Mouse (Mus musculus): Measurements from ENCODE around the gene Twist2.

The Twist2 gene

DNA sequence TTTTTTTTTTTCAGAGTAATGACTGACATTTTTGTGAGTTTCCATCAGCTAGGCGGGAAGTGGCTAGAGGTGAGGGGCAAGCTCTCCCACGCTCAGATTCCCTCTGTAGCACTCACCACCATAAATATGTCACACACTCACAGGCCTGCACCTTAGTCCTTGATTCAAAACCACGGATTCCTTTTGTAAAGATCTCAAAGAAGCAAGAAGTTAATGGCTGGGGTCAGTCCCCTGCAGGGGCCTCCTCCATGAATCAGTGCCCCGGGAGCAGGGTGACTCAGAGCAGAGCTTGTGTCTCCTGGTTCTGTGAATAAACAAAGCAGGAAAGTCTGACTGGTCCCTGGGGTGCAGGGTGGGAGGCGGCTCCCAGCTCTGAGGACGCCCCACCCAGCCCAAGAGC lies 15.3 kb downstream of the Twist2 start:
- no peak for DNase-seq (ENCODE audit: low read depth, low spot score)

DNA sequence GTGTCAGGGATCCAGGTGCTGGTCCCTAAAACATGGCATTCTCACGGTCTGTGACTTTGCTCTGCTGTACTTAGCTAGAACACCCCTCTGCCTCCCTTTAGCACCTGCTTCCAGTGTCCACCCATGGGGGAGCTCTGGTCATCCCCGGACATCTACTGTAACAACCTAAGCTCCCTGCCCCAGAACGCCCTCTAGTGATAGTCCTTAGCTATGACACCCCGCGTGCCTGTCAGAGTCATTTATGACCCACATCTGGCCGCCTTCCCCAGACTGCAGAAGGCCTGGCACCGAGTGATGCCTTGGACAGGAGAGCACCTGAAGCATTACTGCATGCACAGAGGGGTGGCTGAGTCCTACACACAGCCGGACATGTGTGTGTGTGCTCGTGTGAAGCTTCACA lies 18.0 kb downstream of the Twist2 start:
- no peak for DNase-seq (ENCODE audit: low read depth, low spot score)

DNA sequence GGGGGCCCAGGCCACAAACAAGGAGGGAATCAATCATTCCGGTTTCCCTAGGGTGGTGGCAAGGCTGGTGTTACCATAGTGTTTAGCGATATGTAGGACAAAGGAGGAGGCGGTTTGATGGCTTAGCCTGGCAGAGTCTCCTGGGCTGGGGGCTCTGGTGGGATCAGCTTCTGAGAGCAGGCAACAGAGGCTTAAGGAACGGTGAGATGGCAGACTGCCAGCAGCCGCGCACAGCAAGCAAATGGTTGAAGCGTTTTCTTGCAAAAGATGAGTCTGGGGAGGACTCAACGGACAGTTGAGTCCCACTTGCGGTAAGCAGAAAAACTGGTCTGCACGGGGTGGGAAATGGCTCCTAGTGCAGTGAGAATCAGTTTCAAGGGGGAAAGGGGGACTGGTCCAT lies 19.3 kb downstream of the Twist2 start:
- no peak for DNase-seq (ENCODE audit: low read depth, low spot score)

DNA sequence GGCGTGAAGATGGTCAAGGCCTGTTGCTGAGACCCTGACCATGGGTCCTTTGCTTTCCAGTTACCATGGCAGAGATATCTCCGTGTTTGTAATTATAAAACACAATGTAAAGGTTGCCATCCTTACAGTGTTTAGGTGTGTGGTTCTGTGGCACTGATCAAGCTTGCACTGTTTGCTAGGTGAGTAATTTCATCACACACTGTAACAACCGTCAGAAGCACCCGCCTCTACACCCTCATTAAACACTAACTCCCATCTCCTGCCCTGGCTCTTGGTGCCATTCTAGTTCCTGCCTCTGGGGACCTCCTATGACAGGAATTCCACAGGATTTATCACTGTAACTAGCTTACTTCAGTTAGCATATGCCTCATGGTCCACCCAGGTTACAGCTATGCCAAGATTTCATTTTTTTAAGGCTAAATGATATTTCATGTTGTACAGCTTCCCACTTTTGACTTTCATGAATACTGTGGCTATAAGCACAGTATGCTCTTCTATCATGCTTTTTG lies 21.1 kb downstream of the Twist2 start:
- no peak for DNase-seq (ENCODE audit: low read depth, low spot score)

DNA sequence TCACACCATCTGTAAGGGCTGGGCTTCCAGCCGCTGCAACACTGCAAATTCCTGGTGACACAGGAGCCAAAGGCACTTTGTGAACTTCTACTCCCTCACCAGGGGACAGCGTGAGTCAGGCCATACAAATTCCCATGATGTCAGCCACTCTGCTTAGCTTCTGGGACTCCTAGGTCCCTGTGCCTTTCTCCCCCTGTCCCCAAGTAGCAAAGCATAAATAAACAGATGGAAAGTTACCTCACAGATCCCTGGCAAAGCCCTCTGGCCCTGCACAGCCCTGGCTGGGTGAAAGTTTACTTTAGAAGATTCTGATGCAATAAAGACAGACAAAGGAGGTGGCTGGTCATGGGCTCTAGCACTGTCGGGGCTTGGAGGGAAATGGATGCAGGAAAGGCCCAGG lies 22.3 kb downstream of the Twist2 start:
- no peak for DNase-seq (ENCODE audit: low read depth, low spot score)

DNA sequence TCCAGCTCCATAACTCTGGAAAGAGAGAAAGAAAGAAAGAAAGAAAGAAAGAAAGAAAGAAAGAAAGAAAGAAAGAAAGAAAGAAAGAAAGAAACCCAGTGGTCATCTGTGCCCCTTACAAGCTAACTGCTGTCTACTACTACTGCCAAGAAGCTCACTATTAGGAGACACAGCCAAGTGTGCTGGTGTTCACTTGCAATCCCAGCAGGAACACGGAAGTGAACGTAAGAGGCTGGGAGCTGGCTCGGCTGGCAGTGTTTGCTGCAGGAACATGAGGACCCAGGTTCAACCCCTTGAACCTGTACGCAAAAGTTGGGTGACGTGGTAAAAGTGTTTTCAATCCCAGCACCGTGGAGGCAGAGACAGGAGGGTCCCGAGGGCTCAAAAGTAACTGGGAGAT lies 22.7 kb downstream of the Twist2 start:
- no peak for DNase-seq (ENCODE audit: low read depth, low spot score)

DNA sequence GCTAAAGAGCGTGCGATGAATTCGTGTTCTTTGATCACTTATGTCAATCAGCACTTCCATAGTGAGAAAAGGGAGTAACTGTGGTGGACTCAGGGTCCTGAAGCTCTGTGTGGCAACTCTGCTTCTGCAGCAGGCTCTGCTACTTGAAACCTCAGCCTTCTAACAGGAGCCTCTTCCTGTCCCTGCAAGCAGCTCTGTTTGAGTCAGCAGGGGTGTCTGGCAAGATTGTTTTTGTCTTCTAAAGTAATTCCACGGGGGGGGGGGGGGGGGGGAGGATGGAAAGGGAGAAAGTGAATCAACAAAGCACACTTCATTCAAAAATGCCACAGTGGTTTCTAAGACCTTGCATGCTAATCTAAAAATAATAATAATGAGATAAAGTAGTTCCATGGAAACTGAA lies 24.0 kb downstream of the Twist2 start:
- DNase-seq (ENCODE audit: low read depth, low spot score), result no peak

DNA sequence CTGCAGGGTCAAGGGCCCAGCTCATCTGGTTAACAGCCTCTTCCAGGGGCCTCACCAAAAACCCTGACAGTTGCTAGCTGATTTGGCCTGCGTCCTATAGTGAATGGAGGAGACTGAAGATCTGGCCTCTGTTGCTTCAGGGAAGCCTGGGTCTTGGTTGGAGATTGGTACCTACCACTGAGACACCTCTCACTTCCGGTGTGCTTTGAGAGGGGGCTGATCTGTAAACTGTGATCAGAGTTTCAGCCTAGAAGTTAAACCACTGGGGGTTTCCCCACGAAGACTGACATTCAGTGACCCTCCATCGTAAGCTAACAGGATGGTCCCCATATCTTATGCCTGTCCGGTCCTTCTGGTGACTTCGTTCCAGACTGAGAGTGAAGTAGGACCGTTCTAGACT lies 30.7 kb downstream of the Twist2 start:
- DNase-seq (ENCODE audit: low read depth, low spot score), result no peak

DNA sequence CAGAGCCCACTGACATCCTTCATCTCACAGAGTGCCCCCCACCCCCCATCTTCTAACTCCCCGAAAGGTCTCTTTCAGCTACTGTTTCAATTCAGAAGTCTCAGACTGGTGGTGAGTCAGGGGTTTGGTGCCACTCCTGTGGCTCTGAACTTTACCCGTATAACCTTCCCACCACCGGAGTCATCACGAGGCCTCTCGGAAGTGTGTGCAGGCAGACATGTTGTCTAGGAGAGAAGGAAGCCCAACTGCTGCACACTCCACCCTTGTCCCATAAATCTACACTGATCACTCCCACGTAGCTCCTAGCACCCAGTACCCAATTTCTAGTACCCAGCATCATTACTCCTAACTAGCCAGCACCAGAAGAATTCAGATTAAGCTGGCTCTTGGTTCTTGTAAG lies 38.3 kb downstream of the Twist2 start:
- no peak for DNase-seq (ENCODE audit: low read depth, low spot score)

DNA sequence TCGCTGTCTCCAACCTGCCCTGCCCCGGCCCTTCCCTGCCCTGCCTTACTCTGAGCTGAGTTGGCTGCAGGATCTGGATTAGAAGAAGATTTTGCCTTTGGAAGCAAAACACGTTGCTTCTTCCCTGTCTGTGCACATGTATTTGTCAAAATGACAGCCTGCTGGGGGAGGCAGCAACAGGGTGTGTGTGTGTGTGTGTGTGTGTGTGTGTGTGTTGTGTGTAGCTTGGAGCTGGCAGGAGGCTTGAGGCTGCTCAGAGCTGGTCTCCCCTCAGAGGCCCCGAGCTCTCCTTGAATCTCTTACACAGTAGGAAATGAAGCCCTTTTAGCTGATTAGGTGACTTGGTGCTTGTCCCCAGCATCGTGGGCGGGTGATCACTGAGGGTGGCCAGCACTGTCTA lies 38.7 kb downstream of the Twist2 start:
- no peak for DNase-seq (ENCODE audit: low read depth, low spot score)

DNA sequence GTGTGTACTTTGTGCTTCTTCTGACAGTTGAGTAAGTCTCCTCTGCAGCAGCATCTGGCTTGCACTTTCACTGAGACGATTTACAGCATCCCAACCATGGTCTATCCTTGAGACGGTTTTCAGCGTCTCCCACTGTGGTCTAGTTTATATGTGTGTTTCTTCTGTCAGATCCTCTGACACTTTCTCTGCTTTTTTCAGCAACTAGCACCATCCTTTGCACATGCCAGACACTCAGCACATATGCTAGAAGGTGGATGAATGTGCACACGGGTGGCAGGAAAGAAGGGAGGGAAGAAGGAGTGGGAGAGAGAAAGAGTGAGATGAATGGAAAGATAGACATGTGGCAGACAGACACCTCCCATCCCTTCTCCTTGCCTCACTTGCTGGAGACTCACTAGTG lies 43.0 kb downstream of the Twist2 start:
- no peak for DNase-seq (ENCODE audit: low read depth, low spot score)

DNA sequence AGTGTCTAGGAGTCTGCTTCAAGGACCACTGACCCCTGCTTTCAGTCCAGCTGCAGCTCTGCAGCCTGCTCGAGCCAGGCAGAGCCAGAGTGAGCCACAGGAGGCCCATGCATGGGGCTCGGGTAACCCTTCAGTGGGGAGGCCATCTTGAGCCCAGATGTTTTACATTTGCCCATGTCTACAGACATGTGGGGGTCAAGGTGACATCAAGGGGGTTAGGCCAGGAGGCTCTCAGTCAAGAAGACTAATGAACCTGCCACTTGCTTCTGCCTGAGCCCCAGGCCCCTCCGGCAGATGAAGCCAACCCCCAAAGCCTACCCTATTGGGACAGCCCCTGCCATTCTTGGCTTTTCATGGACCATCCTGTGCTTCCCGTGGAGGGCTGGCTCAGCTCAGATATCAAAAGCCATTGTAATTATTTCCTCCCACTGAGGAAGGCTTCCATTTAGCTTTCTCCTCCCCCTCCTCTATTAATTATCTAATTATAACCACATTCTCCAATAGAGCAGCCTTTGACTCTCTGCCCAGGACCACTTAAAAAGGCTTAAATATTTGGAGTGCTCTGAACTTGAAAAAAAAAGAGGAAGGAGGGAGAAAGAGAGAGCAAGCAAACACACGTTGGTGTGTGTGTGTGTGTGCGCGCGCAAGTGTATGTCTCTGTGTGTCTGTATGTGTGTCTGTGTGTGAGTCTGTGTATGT lies 43.6 kb downstream of the Twist2 start:
- DNase-seq (ENCODE audit: low read depth, low spot score), result no peak

DNA sequence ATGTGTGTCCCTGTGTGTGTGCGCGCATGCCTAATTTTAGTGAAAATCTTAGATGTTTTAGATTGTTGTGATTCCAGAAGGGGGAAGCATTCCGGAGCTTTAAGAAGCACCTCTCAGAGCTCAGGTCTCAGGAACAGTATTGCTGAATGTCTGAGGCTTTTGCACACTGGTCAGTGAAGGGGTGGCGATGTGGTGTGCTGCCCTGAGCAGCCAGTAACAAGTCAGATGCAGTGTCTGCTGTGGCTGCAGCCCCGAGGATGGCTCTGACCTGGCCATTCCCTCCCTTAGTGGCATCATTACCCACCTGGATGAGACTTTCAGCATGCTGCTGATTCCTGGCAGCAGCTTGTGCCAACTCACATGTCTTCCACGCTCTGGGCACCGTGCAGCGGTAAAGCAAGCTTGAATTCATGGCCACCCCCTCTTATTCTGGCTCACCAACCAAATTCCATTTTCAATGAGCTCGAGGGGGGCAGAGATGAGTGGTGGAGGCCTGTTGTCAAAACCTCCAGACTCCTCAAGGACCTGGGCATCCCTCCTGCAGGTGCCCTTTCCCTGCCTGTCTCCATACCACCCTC lies 44.2 kb downstream of the Twist2 start:
- DNase-seq (ENCODE audit: low read depth, low spot score), result no peak

DNA sequence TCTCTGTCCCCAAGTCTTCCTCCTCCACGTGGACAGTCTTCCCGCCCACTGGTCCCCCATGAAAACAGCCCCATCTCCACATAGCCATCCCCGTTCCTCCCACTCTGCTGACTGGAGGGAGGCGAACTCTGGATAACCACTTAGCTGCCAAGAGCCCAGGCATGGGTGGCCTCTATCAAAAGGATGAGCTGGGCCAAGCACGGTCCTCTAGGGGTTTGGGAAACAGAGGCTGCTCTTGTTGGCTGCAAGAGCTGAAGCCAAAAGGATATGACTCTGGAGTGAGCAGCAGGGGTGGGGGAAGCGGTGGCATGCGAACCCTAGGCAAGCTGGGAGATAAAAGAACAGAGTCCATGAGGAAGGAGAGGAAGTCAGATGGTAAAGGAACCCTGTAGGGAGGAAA lies 50.0 kb downstream of the Twist2 start:
- no peak for DNase-seq (ENCODE audit: low read depth, low spot score)

DNA sequence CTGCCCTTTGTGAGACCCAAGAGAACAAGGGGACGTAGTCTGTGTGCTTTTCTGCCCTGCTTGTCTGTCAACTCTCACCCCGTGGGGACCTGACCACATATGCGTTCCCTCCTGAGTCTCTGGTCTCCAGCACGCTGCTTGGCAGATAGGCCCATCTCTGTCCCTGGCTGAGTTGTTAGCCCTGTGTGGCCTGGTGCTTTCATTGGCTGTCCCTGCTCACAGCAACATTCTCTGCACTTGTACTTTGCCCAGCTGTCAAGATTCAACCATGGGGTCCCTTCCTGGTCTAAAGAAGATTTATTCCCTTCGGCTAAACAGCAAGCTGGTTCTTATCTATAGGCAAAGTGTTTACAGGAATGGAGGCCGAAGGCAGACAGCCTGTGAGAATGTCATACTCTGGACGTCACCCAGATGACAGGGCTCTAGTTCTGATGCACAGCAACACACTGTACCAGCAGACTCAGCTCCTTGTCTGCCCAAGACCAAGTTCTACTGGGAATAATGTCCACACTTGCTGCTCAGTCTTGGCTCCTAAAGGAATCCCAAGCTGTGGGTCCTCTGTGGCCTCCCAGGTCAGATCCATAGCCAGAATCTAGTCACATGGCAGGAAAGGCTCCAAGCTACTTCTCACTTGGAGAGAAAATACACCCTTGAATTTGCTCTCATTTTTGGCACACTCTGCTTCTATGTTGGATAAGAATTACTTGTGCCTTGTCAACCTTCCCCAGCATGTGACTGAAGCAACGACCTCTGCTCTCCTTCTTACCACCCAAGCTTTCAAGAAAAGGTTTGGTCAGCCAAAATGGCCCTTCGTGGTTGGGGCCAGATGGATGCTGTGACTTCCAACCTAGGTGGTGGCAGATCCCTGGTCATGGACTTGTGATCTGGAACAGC lies 55.8 kb downstream of the Twist2 start:
- no peak for DNase-seq (ENCODE audit: low read depth, low spot score)

DNA sequence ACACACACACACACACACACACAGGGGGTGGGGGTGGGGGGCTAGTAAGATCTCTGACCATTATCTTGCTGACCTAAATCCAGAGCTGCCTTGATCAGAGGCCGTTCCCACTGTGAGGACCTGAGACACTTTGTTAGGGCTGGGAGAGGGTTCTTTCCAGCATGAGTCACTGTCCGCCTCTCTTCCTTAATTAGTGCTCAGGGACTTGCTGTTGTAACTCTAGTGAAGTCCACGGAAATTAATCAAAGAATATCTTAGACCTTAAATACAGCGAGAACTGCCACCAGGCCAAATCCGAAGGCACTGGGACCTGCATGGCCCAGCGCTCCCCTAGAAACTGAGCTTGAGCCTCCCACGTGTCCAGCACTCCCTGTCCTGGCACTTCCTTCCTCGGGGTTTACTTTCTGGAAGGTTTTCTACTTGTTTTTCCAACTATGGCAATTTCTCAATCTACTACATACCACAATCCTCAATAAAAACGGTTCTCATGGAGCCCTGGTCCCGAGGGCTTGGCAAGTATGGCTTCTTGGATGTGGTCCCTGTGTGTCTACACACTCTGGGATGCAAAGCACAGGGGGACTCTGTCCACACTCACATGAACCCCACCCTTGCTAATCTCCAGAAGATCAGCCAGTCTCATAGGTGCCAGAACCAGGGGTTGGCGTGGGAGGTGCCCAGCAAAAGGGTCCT lies 57.0 kb downstream of the Twist2 start:
- DNase-seq (ENCODE audit: low read depth, low spot score), result no peak

DNA sequence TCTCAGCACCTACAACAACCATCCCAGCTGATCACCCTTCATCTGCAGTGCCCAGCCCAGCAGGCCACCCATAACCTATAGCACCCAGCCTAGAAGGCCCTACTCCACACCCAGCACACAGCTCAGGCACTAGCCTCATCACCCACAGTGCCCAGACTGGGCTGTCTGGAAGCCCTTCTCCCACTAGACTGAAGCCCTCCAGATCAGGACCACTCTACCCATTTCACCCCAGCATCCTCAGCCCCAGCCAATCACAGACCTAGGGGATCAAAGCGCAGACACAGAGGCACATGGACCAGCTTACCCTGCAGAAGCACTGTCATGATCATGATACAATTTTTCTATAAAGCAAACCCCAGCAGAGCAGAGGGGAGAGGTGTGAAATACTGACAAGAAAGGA lies 57.6 kb downstream of the Twist2 start:
- no peak for DNase-seq (ENCODE audit: low read depth, low spot score)

DNA sequence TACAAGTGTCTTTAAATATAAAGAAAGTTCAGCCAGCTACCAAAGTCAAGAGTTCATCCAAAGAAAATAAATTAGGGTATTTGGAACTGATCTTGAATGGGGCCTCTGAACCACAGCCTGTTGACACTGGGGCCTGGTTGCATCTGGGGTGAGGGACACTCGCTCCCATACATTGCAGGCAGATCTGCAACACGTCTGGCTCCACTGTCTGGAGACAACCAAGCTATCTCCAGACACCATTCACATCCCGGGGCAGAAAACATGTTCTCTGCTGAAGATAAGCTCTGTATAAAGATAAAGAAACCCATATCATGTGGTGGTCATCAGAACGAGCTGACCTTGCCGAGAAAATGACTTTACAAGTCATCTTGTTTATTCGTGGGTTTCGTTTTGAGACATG lies 60.2 kb downstream of the Twist2 start:
- no peak for DNase-seq (ENCODE audit: low read depth, low spot score)

DNA sequence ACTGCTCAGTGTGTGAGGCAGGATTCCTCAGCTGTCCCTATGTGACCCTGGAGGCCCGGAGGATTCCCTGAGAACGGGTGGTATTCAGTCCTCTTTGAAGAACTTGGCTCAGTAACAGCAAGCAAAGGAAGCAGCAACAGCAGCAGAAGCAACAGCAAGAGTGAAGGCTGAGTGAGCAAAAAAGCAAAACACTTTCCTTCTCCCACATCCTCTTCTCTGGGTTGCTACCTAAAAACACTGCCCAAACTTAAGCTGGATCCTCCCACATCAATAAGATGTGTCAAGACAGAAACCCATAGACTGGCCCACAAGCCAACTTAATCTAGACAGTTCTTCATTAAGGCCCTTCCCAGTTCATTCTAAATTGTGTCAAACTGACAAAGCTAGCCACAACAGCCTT lies 64.7 kb downstream of the Twist2 start:
- no peak for DNase-seq (ENCODE audit: low read depth, low spot score)

DNA sequence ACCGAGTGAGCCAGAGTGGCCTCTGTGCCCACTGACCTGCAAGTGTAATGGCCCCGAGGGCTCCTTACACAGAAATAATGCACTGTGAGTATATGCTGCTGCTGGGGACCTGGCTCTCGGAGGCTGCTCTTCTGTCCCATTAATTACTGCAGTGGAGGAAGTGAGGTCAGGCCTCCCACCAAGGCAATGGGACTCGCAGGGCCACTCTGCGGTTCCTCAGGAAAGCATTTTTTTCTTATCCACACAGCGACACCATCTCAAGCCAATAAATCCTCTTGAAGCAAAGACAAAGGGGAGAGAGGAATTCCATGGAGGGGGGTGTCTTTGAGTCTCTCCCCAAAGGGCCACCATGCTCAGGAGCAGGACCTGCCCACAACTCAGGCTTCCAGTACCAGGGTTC lies 69.8 kb downstream of the Twist2 start:
- no peak for DNase-seq (ENCODE audit: low read depth, low spot score)

DNA sequence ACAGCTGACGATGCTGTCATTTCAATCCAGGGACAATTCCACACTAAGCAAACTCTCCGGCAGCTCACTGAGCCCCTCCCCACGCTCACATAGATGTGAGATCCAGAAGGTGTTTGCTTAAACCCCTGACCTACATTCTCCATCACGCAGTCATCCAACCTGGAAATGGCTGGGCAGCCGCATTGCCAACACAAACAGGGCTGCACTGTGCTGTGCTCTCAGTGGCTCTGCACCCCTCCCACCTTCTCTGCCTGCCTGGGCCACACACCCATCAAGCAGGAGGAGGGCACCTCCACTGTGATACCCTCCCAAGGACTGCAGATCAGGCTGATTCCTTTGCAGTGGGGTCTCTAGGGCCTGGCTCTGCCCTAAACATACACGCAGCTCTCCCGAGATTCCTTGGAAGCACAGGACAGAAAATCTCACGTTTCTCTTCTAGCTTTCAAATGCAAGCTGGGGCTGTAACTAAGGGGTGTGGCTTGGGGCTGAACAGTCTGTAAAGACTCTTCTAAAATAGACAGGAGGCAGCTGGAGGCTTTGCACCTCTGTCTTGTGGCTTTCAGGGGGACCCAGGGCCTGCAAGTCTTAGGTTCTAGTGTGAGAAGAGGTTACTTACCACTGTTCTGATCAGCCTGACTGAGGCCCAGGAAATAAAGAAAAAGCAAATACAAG lies 71.3 kb downstream of the Twist2 start:
- no peak for DNase-seq (ENCODE audit: low read depth, low spot score)

Data from retina, adult 2 months (tissue).